Mouse (Mus musculus) stomach, embryonic 14.5 days (tissue): ENCODE measurements around the gene Sec63. TPM values are rescaled to one million over a fixed set of nuclear protein-coding genes. Genes with fewer than 3 reads are reported as not detected.

Experiments
- ATAC-seq: fragments of 200-750 bp; cut with Nextera tagmentation; 2 replicates; pipeline ENCODE4 v1.8.0; 2017; ENCODE audit warnings: low read depth, moderate TSS enrichment; ENCODE audit not compliant: insufficient number of reproducible peaks, insufficient read depth, low FRiP score
- H3K27ac ChIP-seq: fragments of 300-500 bp; sonication (generic); 2 replicates; pipeline ENCODE4 v1.5.1; 2014; ENCODE audit warnings: mild to moderate bottlenecking, low read length, moderate library complexity, mixed read lengths
- H3K27me3 ChIP-seq: fragments of 300-500 bp; sonication (generic); 2 replicates; pipeline ENCODE4 v1.6.1; 2014; ENCODE audit warnings: low read length, control low read depth, mixed read lengths; ENCODE audit not compliant: control insufficient read depth, insufficient read depth
- H3K36me3 ChIP-seq: fragments of 300-500 bp; sonication (generic); 2 replicates; pipeline ENCODE4 v1.6.1; 2014; ENCODE audit warnings: mild to moderate bottlenecking, control low read depth, low read length, moderate library complexity, mixed read lengths; ENCODE audit not compliant: control insufficient read depth, insufficient read depth
- H3K4me1 ChIP-seq: fragments of 300-500 bp; sonication (generic); 2 replicates; pipeline ENCODE4 v1.6.1; 2014; ENCODE audit warnings: low read length, control low read depth, mixed read lengths; ENCODE audit not compliant: control insufficient read depth, insufficient read depth
- H3K4me2 ChIP-seq: fragments of 300-500 bp; sonication (generic); replicated peaks from 2 replicates; pipeline ENCODE4 v1.6.1; 2014; ENCODE audit warnings: low read depth, low read length, control low read depth
- H3K4me3 ChIP-seq: fragments of 300-500 bp; sonication (generic); 2 replicates; pipeline ENCODE4 v1.5.1; 2014; ENCODE audit warnings: low read depth, low read length, control low read depth
- H3K9ac ChIP-seq: fragments of 300-500 bp; sonication (generic); replicated peaks from 2 replicates; pipeline ENCODE4 v1.6.1; 2014; ENCODE audit warnings: low read depth, mild to moderate bottlenecking, control low read depth, low read length, moderate library complexity, mixed read lengths
- H3K9me3 ChIP-seq: fragments of 300-500 bp; sonication (generic); 2 replicates; pipeline ENCODE4 v1.6.1; 2016; ENCODE audit warnings: low read depth, low read length, control low read depth; ENCODE audit not compliant: control insufficient read depth
- WGBS: fragments of 180-500 bp; shearing (Covaris S2); extraction: QIAGEN DNeasy Blood & Tissue Kit; methylation state at CpG from one replicate; pipeline ENCODE4 v1.1.7; 2014; 5-methylcytosine and 5-hydroxymethylcytosine counted together
- polyA plus RNA-seq: library from polyadenylated mRNA; unstranded; fragments of >200 nt; fragmentation: Nextera tagmentation; extraction: Ambion mirVana; gene quantifications from 2 replicates; pipeline ENCODE4 v1.2.1, GENCODE M21; 2014

Gene Sec63
- 22.8 and 26.5 TPM in 2 replicates for polyA plus RNA-seq

GRCm38 (mm10) chr10:42760999-42761900 is at the start of gene Sec63:
Gene Sec63 (plus strand): TSS chr10:42761496.
- Histone ChIP-seq H3K9ac (peak within 1 kb of the TSS; percentile 97), H3K27ac (peak within 1 kb of the TSS; percentile 91), H3K4me2 (peak within 1 kb of the TSS; percentile 65), H3K4me3 (peak within 1 kb of the TSS; percentile 98), H3K4me1 (peaks cover 12% of the 10 kb centered on the region), H3K27me3 (no peaks in the 10 kb centered on the region), H3K36me3 (no peaks in the 10 kb centered on the region), H3K9me3 (no peaks in the 10 kb centered on the region)
- under 1% methylated on average over 50 of the region's 81 CpGs for WGBS
- peak; percentile 97 for ATAC-seq

GRCm38 (mm10) chr10:42714676-42715075 is 46.6 kb upstream of the Sec63 start:
- H3K36me3 ChIP-seq = no peaks in the 10 kb centered on the region
- H3K4me2 ChIP-seq = peak overlapping the region; percentile 23; the same call in 1 of the 2 replicates
- H3K27me3 ChIP-seq = no peaks in the 10 kb centered on the region
- no peak overlapping the region for H3K4me3 ChIP-seq
- H3K4me1 ChIP-seq = no peaks in the 10 kb centered on the region
- H3K9ac ChIP-seq = no peak overlapping the region
- 14% methylated on average over 9 of the region's 9 CpGs for WGBS
- no peaks in the 10 kb centered on the region for H3K9me3 ChIP-seq
- ATAC-seq = no peak
- no peak overlapping the region for H3K27ac ChIP-seq

- H3K36me3 ChIP-seq = no peaks in the 10 kb centered on the region
- peak overlapping the region; percentile 23 for H3K4me2 ChIP-seq
- H3K4me1 ChIP-seq = no peaks in the 10 kb centered on the region
- no peaks in the 10 kb centered on the region for H3K9me3 ChIP-seq
- peak; percentile 69; the same call in 1 of the 2 replicates for ATAC-seq
- no peak overlapping the region for H3K4me3 ChIP-seq
- no peak overlapping the region for H3K9ac ChIP-seq
- H3K27ac ChIP-seq = no peak overlapping the region
- 26% methylated on average over 19 of the region's 19 CpGs for WGBS
- no peaks in the 10 kb centered on the region for H3K27me3 ChIP-seq
Observed at GRCm38 (mm10) chr10:42715366-42716035, 45.8 kb upstream of the Sec63 start.

GRCm38 (mm10) chr10:42722116-42722515 is 39.2 kb upstream of the Sec63 start:
- ATAC-seq = no peak
- H3K4me1 ChIP-seq = no peaks in the 10 kb centered on the region
- WGBS = 89% methylated on average over 5 of the region's 5 CpGs

GRCm38 (mm10) chr10:42723275-42724232 is 37.7 kb upstream of the Sec63 start:
- H3K27ac ChIP-seq = no peak overlapping the region
- 75% methylated on average over 13 of the region's 13 CpGs for WGBS

More at GRCm38 (mm10) chr10:42722116-42722515, 39.2 kb upstream of the Sec63 start:
- no peak overlapping the region for H3K9ac ChIP-seq
- H3K9me3 ChIP-seq = no peaks in the 10 kb centered on the region
- no peaks in the 10 kb centered on the region for H3K36me3 ChIP-seq
- no peaks in the 10 kb centered on the region for H3K27me3 ChIP-seq
- no peak overlapping the region for H3K4me3 ChIP-seq
- no peak overlapping the region for H3K27ac ChIP-seq
- H3K4me2 ChIP-seq = no peak overlapping the region

GRCm38 (mm10) chr10:42729607-42730006 is 31.7 kb upstream of the Sec63 start:
- no peaks in the 10 kb centered on the region for H3K4me1 ChIP-seq
- H3K4me3 ChIP-seq = no peak overlapping the region
- no peaks in the 10 kb centered on the region for H3K9me3 ChIP-seq
- no peaks in the 10 kb centered on the region for H3K36me3 ChIP-seq
- no peak overlapping the region for H3K4me2 ChIP-seq
- no peak for ATAC-seq
- no peak overlapping the region for H3K9ac ChIP-seq
- H3K27me3 ChIP-seq = no peaks in the 10 kb centered on the region
- WGBS = 79% methylated on average over 2 of the region's 2 CpGs
- H3K27ac ChIP-seq = no peak overlapping the region

More at GRCm38 (mm10) chr10:42723275-42724232, 37.7 kb upstream of the Sec63 start:
- no peak overlapping the region for H3K4me3 ChIP-seq
- no peak overlapping the region for H3K4me2 ChIP-seq
- no peak for ATAC-seq
- H3K9ac ChIP-seq = no peak overlapping the region
- H3K36me3 ChIP-seq = no peaks in the 10 kb centered on the region
- no peaks in the 10 kb centered on the region for H3K27me3 ChIP-seq
- no peaks in the 10 kb centered on the region for H3K4me1 ChIP-seq
- no peaks in the 10 kb centered on the region for H3K9me3 ChIP-seq

- ATAC-seq = no peak
- H3K4me2 ChIP-seq = no peak overlapping the region
- no peak overlapping the region for H3K27ac ChIP-seq
Observed at GRCm38 (mm10) chr10:42734546-42735060, 26.7 kb upstream of the Sec63 start.

More at GRCm38 (mm10) chr10:42734546-42735060, 26.7 kb upstream of the Sec63 start:
- H3K36me3 ChIP-seq = no peaks in the 10 kb centered on the region
- no peaks in the 10 kb centered on the region for H3K27me3 ChIP-seq
- H3K9ac ChIP-seq = no peak overlapping the region
- 53% methylated on average over 5 of the region's 5 CpGs for WGBS
- H3K9me3 ChIP-seq = no peaks in the 10 kb centered on the region
- no peak overlapping the region for H3K4me3 ChIP-seq
- H3K4me1 ChIP-seq = no peaks in the 10 kb centered on the region
